Mouse (Mus musculus) frontal cortex, postnatal 14 days (tissue): Measurements from ENCODE around the gene Insr.
"Not testable (repeated sequence)": the region's sequence is repeated elsewhere in the genome, so short reads cannot be mapped to it uniquely, and the experiment has no call there.

ENCODE experiments used
- DNase-seq, 2 experiments: peaks; one replicate each; pipeline ENCODE4 v3.0.0; 2022; ENCODE audit warnings: low spot score in 2 of 2

The Insr gene

DNA sequence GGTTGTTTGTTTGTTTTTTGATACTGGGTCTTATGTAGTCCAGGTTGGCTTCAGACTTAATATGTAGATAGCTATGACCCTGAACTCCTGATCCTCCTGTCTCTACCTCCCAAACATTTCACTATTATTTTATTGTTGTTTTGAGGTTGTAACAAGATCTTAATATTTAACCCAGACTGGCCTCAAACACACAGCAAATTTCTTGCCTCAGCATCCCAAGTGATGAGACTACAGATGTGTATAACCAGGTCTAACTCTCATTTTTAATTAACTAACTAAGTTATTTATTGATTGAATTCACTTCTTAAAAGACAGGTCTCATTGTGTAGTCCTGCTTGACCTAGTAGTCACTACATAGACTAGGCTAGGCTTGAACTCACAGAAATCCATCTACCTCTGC, 88.4 kb downstream of the Insr start:
- DNase-seq = no peak

- DNase-seq = no peak
Observed at GRCm38 (mm10) chr8:3187456-3187855, 92.0 kb downstream of the Insr start.

GRCm38 (mm10) chr8:3179930-3180329, 99.5 kb downstream of the Insr start:
- no peak for DNase-seq

- DNase-seq = no peak
Observed at GRCm38 (mm10) chr8:3177440-3177839, 102.0 kb downstream of the Insr start.

DNA sequence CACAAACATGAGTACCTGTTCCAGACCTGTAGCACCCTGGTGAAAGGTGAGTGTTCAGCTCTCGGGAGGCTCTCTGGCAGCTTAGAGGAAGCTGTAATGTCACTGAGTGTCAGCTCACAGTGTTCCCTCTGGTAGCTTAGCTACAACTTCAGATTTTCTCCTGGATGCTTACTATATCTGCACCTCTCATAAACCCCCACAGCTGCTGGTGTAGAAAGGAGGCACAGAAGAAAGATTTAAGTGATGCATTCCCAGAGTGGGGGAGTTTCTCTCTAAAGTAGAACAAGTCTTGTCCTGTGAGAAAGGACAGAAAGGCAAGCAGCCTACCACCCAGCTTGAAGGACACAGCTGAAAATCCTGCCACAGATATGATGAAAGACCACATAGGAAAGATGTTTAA, 107.2 kb downstream of the Insr start:
- no peak for DNase-seq

DNA sequence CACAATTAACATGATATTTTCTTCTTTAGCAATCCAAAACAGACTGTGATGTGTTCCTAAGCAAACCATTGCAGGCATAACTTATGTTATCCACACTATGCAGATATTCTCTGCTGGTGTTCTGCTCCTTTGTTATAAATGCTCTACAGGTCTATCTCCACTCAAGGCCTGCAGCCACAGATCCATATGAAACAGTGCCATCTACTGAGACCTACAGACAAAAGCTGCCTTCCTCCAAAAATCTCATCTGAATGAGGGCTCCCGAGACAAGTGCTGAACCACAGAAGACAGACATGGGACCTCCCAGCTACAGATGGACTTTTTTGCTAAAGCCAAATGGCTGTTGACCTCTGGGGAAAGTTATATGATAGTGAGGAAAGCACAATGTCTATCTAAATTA, 132.9 kb downstream of the Insr start:
- no peak for DNase-seq

DNA sequence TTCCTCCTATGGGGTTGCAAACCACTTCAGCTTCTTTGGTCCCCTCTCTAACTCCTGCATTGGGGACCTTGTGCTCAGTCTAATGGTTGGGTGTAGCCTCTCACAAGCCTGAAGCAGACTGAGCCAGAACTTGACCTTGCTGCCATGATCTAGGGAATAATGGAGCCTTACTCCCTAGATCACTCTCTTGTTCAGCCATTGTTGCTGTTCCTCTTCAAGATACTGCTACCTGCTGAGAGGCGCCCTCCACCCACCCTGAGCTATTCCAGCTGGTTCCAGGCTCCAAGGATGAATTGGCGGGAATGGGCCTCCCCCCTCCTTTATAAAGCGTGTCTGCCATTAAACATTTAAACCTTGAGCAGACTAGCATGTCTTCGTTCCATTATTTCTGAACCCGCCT, 179.0 kb downstream of the Insr start:
- DNase-seq = not testable (repeated sequence)
